Mouse (Mus musculus) lung, embryonic 15.5 days (tissue): Measurements from ENCODE around the gene Cstad. TPM values are rescaled to one million over a fixed set of nuclear protein-coding genes. Genes with fewer than 3 reads are reported as not detected.

Experiments
- ATAC-seq: fragments of 200-750 bp; cut with Nextera tagmentation; 2 replicates; pipeline ENCODE4 v1.8.0; 2017; ENCODE audit warnings: moderate number of reproducible peaks, borderline replicate concordance; ENCODE audit not compliant: low FRiP score, low TSS enrichment; ENCODE audit errors: extremely low read depth
- H3K27ac ChIP-seq: fragments of 300-500 bp; sonication (generic); 2 replicates; pipeline ENCODE4 v1.5.1; 2015; ENCODE audit warnings: moderate library complexity, mild to moderate bottlenecking, inconsistent platforms
- H3K27me3 ChIP-seq: fragments of 300-500 bp; sonication (generic); 2 replicates; pipeline ENCODE4 v1.6.1; 2015; ENCODE audit warnings: inconsistent platforms
- H3K36me3 ChIP-seq: fragments of 300-500 bp; sonication (generic); 2 replicates; pipeline ENCODE4 v1.6.1; 2015; ENCODE audit warnings: inconsistent platforms
- H3K4me1 ChIP-seq: fragments of 300-500 bp; sonication (generic); 2 replicates; pipeline ENCODE4 v1.6.1; 2015; ENCODE audit warnings: inconsistent platforms
- H3K4me2 ChIP-seq: fragments of 300-500 bp; sonication (generic); 2 replicates; pipeline ENCODE4 v1.6.1; 2015; ENCODE audit warnings: inconsistent platforms, mild to moderate bottlenecking, moderate library complexity
- H3K4me3 ChIP-seq: fragments of 300-500 bp; sonication (generic); 2 replicates; pipeline ENCODE4 v1.5.1; 2015; ENCODE audit warnings: mild to moderate bottlenecking, inconsistent platforms
- H3K9ac ChIP-seq: fragments of 300-500 bp; sonication (generic); 2 replicates; pipeline ENCODE4 v1.6.1; 2015; ENCODE audit warnings: inconsistent platforms
- H3K9me3 ChIP-seq: fragments of 300-500 bp; sonication (generic); 2 replicates; pipeline ENCODE4 v1.6.1; 2016; ENCODE audit warnings: inconsistent platforms
- WGBS: fragments of 180-500 bp; shearing (Covaris S2); methylation state at CpG from one replicate; pipeline ENCODE4 v1.1.7; 2015; 5-methylcytosine and 5-hydroxymethylcytosine counted together
- polyA plus RNA-seq: library from polyadenylated mRNA; unstranded; fragments of >200 nt; fragmentation: Nextera tagmentation; extraction: Ambion mirVana; gene quantifications from 2 replicates; pipeline ENCODE4 v1.2.1, GENCODE M21; 2015

Gene Cstad
- 0.68 and 1.0 TPM in 2 replicates for polyA plus RNA-seq

DNA sequence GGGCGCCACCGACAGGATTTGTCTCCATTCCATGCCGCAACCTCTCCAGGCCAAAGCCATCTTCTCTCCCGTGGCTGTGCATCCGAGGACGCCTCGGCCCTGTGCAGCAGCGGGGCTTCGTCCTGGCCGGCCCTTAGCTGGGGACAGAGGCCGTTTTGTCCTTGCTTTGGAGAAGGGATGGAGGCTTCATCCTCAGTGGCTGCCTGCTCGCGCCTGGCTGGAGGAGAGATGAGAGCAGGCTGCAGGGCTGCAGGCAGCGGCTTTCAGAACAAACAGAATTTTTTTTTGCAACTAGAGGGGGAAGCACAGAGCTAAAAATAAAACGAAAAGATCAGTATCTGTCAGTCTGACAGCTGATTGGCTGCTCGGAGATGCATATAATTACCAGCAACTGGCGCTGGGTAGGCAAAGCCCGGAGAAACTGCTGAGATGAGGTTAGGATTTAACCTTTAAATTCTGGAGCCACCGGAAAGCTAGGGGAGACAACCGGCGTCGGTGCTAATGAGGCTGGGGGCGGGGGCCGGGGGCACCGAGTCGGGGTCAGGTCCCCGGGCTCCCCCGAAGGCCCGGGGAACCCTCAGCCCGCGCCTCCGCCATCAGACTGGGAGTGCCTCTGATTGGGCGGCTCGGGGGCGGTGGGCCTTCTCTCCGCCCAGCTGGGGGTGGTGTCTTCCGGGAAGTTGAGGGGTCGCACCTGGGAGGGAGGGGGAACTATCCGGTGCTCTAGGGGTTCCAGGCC, at the start of gene Cstad:
Gene Cstad (plus strand): TSS at position 400 of the 739 bp plus-strand sequence.
- peaks cover 38% of the 10 kb centered on the region for H3K4me1 ChIP-seq
- H3K9ac ChIP-seq = peak within 1 kb of the TSS; percentile 52
- H3K27ac ChIP-seq = peak within 1 kb of the TSS; percentile 98
- ATAC-seq = peak; percentile 70
- H3K9me3 ChIP-seq = no peaks in the 10 kb centered on the region
- no peaks in the 10 kb centered on the region for H3K36me3 ChIP-seq
- under 1% methylated on average over 34 of the region's 39 CpGs for WGBS
- peak within 1 kb of the TSS; percentile 71 for H3K4me2 ChIP-seq
- H3K4me3 ChIP-seq = peak within 1 kb of the TSS; percentile 55
- H3K27me3 ChIP-seq = no peaks in the 10 kb centered on the region

DNA sequence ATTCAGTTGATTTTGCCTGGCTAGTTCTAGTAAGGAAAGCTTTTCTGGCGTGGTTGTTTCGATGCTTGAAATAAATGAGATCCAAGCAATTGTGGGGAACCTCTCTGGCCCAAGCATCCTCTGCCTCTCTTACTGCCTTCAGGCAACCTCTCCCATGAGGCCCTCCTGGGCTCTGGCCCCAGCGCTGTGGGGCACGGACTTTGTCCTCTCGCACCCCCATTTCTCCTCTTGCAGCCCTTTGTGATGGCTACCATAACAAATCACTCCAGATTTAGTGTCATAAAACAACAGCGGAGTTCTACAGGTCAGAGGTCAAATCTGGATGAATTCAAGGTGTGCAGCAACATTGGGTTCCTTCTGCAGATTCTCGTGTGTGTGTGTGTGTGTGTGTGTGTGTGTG, 49.1 kb upstream of the Cstad start:
- Histone ChIP-seq H3K4me1 (peaks cover 19% of the 10 kb centered on the region), H3K9me3 (no peaks in the 10 kb centered on the region), H3K27me3 (no peaks in the 10 kb centered on the region), H3K4me3 (peak overlapping the region; percentile 26; the same call in 1 of the 2 replicates), H3K27ac (no peak overlapping the region), H3K9ac (no peak overlapping the region), H3K4me2 (peak overlapping the region; percentile 60), H3K36me3 (no peaks in the 10 kb centered on the region)
- ATAC-seq = no peak
- WGBS = 63% methylated on average over 7 of the region's 7 CpGs

DNA sequence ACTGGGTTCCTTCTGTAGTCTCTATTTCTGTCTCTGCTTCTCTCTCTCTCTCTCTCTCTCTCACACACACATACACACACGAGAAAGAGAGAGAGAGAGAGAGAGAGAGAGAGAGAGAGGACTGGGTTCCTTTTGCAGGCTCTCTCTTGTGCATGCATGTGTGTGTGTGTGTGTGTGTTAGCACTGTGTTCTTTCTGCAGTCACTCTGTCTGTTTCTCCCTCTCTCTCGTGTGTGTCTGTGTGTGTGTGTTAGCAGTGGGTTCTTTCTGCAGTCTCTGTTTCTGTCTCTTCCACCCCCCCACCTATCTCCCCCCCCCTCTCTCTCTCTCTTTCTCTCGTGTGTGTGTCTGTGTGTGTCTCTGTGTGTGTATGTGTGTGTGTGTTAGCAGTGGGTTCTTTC, 48.6 kb upstream of the Cstad start:
- Histone ChIP-seq H3K9ac (no peak overlapping the region), H3K27me3 (no peaks in the 10 kb centered on the region), H3K4me1 (peaks cover 19% of the 10 kb centered on the region), H3K27ac (no peak overlapping the region), H3K36me3 (no peaks in the 10 kb centered on the region), H3K4me2 (no peak overlapping the region), H3K9me3 (no peaks in the 10 kb centered on the region), H3K4me3 (no peak overlapping the region)
- ATAC-seq = no peak
- 45% methylated on average over 2 of the region's 3 CpGs for WGBS

DNA sequence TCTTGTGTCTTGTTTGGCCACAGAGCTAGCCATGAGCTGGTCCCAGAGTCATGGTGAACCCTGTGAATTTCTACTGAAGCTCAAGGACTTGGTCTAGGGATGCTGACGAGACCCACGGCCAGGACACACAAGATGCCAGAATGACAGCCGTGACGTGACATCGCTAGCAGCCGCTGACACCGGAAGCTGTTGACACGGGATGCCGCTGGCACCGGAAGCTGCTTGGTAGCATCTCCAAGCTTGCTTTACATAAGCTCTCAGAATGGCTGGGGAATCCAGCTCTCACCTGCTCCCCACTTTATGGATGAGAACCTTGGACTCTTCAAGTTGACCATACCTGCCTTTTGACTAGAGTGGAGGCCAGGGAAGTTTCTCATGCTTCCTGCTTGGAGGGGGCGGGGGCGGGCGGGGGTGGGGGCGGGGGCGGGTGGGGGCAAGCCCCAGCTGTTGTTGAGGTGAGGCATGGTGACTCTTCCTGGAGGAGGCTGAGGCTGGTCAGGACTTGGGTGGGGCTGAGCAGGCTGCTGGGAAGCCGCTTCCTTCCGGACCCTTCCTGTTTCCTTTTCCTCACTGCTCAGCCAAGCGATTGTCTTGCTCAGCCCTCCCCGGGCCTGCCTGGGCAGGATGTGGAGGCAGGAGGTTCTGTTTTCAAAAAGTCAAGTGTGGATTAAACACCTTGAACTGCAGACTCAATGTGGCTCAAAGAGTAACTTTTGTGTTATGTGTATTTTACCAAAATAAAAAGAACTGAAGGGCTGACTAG, 47.2 kb upstream of the Cstad start:
- ATAC-seq = no peak; the same call in 1 of the 2 replicates
- no peaks in the 10 kb centered on the region for H3K36me3 ChIP-seq
- H3K4me1 ChIP-seq = peaks cover 28% of the 10 kb centered on the region
- no peak overlapping the region for H3K9ac ChIP-seq
- H3K9me3 ChIP-seq = no peaks in the 10 kb centered on the region
- no peak overlapping the region for H3K4me2 ChIP-seq
- no peaks in the 10 kb centered on the region for H3K27me3 ChIP-seq
- H3K27ac ChIP-seq = peak overlapping the region; percentile 84
- 50% methylated on average over 19 of the region's 19 CpGs for WGBS
- H3K4me3 ChIP-seq = no peak overlapping the region

DNA sequence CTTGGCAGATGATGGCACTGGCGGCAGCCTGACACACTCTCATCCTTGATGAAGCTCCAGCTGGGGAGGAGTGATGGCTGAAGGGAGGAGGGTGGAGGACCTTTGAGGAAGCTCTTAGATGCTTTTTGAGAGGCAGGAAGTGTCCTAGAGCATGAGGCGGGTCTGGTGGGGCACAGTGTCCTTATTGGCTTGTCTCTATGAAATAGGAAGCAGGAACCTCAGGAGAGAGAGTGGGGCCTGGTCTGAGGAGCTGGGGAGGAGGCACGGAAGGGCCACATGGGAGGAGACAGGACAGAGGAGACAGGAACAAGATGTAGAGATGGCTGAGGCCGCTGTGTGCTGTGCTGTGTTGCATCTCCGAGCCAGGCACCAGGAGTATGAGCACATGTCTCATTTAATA, 43.3 kb upstream of the Cstad start:
- H3K27me3 ChIP-seq = no peaks in the 10 kb centered on the region
- no peaks in the 10 kb centered on the region for H3K36me3 ChIP-seq
- H3K4me2 ChIP-seq = no peak overlapping the region
- ATAC-seq = no peak
- peaks cover 19% of the 10 kb centered on the region for H3K4me1 ChIP-seq
- H3K27ac ChIP-seq = no peak overlapping the region
- H3K9me3 ChIP-seq = no peaks in the 10 kb centered on the region
- no peak overlapping the region for H3K4me3 ChIP-seq
- WGBS = 55% methylated on average over 5 of the region's 5 CpGs
- no peak overlapping the region for H3K9ac ChIP-seq

DNA sequence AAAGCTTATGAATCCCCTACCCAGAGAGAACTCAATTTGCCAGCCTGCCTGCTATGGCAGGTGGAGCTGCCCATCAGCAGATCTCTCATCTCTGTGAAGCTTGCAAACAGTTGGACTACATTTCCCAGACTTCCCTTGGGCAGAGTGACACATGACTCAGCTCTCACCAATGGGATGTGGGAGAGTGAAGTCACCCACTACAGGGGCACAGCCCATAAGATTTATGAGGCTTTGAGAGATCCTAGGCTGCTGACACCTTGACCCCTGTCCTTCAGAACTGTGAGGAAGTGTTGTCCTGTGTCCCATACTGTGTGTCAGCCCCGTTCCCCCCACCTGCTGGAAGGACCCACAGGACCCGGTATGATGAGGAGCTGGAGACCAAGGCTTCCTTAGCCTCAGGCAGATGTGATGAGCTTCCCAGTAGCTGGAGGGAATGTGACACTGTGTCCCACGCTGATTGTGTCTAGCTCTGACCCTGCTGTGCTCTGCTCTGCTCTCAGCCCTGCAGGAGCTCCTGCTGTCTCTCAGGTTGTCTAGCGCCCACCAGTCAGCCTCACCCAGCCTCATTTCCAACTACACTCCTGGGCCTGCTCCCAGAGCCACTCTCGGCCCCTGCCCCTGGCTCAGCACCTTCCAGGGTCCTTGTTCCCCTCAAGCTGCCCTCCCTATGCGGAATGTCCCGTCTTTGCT, 40.8 kb upstream of the Cstad start:
- Histone ChIP-seq H3K27me3 (no peaks in the 10 kb centered on the region), H3K36me3 (no peaks in the 10 kb centered on the region), H3K9me3 (no peaks in the 10 kb centered on the region), H3K27ac (no peak overlapping the region), H3K4me3 (no peak overlapping the region), H3K4me1 (peaks cover 15% of the 10 kb centered on the region), H3K4me2 (no peak overlapping the region), H3K9ac (no peak overlapping the region)
- WGBS = 51% methylated on average over 7 of the region's 7 CpGs
- peak; percentile 60; the same call in 1 of the 2 replicates for ATAC-seq

DNA sequence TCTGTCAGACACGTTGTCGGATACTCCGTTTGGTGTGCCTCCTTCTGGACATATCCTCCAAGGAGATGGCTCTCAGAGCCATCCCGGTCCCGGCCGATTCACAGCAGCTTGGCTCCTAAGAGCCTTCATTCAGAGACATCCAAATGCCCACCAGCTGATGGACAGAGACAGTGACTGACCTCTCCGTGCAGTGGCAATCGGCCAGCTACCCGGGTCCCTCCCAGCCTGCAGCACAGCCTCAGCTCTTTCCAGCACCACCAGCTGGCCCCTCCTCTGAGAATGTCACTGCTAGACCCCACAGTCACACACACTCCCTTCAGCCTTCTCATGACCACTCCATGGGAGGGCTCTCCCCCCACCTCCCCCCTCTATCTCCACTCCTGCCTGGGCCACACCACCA, 39.6 kb upstream of the Cstad start:
- H3K4me2 ChIP-seq = no peak overlapping the region
- no peaks in the 10 kb centered on the region for H3K9me3 ChIP-seq
- no peaks in the 10 kb centered on the region for H3K36me3 ChIP-seq
- H3K9ac ChIP-seq = no peak overlapping the region
- no peak overlapping the region for H3K4me3 ChIP-seq
- peaks cover 15% of the 10 kb centered on the region for H3K4me1 ChIP-seq
- no peaks in the 10 kb centered on the region for H3K27me3 ChIP-seq
- H3K27ac ChIP-seq = no peak overlapping the region
- ATAC-seq = no peak
- 44% methylated on average over 9 of the region's 9 CpGs for whole genome bisulfite sequencing

DNA sequence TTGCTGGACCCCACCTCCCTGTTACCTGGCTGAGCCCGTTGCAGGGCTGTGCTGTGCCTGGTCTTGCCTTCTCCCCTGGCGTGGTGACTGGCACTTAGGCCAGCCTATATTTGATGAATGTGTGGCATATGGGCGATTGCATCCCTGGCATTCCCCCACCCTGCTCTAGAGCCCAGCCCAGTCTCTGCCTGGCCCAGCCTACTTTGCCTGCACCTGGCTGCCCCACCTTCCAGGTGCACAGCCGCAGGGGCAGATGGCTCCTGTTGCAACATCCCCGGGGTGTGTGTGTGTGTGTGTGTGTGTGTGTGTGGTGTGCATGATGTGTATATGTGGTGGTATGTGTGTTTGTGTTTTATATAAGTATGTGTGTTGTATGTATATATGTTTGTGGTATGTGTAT, 38.3 kb upstream of the Cstad start:
- no peak overlapping the region for H3K4me3 ChIP-seq
- H3K9ac ChIP-seq = no peak overlapping the region
- H3K27me3 ChIP-seq = no peaks in the 10 kb centered on the region
- 70% methylated on average over 5 of the region's 5 CpGs for WGBS
- no peak overlapping the region for H3K27ac ChIP-seq
- peaks cover 12% of the 10 kb centered on the region for H3K4me1 ChIP-seq
- H3K36me3 ChIP-seq = no peaks in the 10 kb centered on the region
- no peak overlapping the region for H3K4me2 ChIP-seq
- H3K9me3 ChIP-seq = no peaks in the 10 kb centered on the region
- no peak for ATAC-seq

DNA sequence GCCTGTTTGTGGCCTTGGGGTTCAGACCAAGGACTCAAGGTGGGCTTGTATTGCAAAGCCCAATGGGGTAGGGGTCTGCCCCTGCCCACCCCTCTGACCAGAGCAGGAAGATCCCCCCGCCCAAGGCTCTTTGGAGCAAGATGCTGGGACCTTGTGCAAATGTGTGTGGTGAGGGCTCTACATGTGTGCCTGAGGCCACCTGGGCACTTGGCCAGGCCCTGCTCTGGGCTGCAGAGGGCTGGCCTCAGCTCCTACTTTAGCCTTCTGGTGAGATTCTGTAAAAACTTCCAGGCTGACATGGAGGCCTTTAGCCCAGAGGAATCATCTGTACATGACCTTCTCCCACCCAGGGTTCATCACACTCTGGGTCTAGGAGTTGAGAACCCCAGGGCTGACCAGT, 35.3 kb upstream of the Cstad start:
- Histone ChIP-seq H3K9me3 (no peaks in the 10 kb centered on the region), H3K27me3 (no peaks in the 10 kb centered on the region), H3K4me3 (no peak overlapping the region), H3K4me2 (no peak overlapping the region), H3K27ac (no peak overlapping the region), H3K9ac (no peak overlapping the region), H3K36me3 (no peaks in the 10 kb centered on the region), H3K4me1 (peaks cover 6% of the 10 kb centered on the region)
- 75% methylated on average over 1 of the region's 1 CpGs for WGBS
- no peak for ATAC-seq

DNA sequence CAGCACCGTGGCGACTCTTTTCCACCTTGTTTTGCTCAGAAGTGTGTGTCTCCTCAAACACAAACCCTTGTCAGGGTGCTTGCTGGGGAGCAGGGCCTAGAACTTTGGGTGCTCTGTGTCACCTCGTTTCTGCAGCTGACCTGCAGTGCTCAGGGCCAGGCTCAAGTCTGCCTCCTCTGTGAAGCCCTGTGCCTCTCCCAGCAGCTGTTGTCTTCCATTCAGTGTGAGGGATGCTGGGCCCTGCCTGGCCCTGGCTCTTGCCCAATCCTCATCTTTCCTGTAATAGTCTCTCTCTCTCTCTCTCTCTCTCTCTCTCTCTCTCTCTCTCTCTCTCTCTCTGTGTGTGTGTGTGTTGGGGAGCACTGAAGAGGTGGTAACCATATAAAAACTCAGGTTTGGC, 32.3 kb upstream of the Cstad start:
- Histone ChIP-seq H3K9ac (no peak overlapping the region), H3K36me3 (no peaks in the 10 kb centered on the region), H3K4me3 (no peak overlapping the region), H3K9me3 (no peaks in the 10 kb centered on the region), H3K27me3 (no peaks in the 10 kb centered on the region), H3K27ac (no peak overlapping the region), H3K4me2 (no peak overlapping the region), H3K4me1 (no peaks in the 10 kb centered on the region)
- WGBS = 55% methylated on average over 3 of the region's 3 CpGs
- ATAC-seq = no peak

DNA sequence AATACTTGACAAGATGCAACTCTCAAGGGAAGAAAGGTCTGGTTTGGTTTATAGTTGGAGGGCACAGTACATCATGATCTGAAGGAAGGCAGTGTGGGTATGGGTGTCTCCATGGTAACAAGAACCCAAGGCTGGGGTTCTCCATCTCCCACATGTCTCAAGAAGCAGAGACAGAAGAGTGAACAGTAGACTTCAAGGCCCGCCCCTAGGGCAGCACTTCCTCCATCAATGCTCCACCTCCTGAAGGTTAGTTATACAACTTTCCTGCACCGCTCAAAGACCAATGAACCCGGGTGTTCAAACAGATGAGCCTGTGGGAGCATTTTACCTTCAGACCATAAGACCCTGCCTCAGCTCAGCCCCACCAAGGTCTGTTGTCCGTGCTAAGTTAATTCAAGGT, 23.2 kb upstream of the Cstad start:
- Histone ChIP-seq H3K27me3 (no peaks in the 10 kb centered on the region), H3K4me1 (no peaks in the 10 kb centered on the region)

DNA sequence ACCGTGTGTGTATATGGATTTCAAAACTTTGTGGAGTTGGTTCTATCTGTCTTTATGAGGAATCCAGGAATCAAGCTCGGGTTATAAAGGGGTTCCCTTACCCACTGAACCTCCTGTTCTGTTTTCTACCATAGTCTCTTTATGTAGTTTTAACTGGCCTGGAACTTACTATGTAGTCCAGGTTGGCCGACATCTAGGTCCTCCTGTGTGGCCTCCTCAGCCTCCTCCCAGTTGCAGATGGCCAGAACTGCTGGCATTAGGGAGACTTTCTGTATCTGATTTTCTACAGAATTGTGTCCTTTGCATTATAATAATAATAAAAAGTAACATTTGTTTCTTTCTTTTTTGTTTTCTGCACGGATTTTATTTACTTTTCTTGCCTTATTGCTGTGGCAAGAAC, 21.3 kb upstream of the Cstad start:
- no peak overlapping the region for H3K27ac ChIP-seq
- 79% methylated on average over 4 of the region's 4 CpGs for WGBS
- H3K9me3 ChIP-seq = no peaks in the 10 kb centered on the region
- H3K36me3 ChIP-seq = no peaks in the 10 kb centered on the region
- no peak overlapping the region for H3K9ac ChIP-seq
- H3K4me1 ChIP-seq = no peaks in the 10 kb centered on the region
- no peak overlapping the region for H3K4me3 ChIP-seq
- no peak overlapping the region for H3K4me2 ChIP-seq
- no peak for ATAC-seq
- no peaks in the 10 kb centered on the region for H3K27me3 ChIP-seq

More for the DNA sequence above, 23.2 kb upstream of the Cstad start:
- no peak overlapping the region for H3K9ac ChIP-seq
- H3K4me3 ChIP-seq = no peak overlapping the region
- no peak overlapping the region for H3K4me2 ChIP-seq
- no peak for ATAC-seq
- H3K9me3 ChIP-seq = no peaks in the 10 kb centered on the region
- 84% methylated on average over 4 of the region's 4 CpGs for WGBS
- H3K36me3 ChIP-seq = no peaks in the 10 kb centered on the region
- no peak overlapping the region for H3K27ac ChIP-seq
